Mouse (Mus musculus) hindbrain, embryonic 11.5 days (tissue): ENCODE data around the gene Nlrp4e. TPM values are rescaled to one million over a fixed set of nuclear protein-coding genes. Genes with fewer than 3 reads are reported as not detected.
"Not testable (repeated sequence)": the region's sequence is repeated elsewhere in the genome, so short reads cannot be mapped to it uniquely, and the experiment has no call there.

Source experiments
- ATAC-seq: fragments of 200-750 bp; cut with Nextera tagmentation; 2 replicates; pipeline ENCODE4 v1.8.0; 2017; ENCODE audit warnings: mild to moderate bottlenecking, moderate TSS enrichment, moderate library complexity; ENCODE audit not compliant: low FRiP score
- DNase-seq: peaks from one replicate; pipeline ENCODE4 v3.0.0-alpha.2; 2015; ENCODE audit warnings: low spot score
- H3K27ac ChIP-seq: fragments of 300-500 bp; sonication (generic); 2 replicates; pipeline ENCODE4 v1.5.1; 2014; ENCODE audit warnings: mild to moderate bottlenecking, low read depth, low read length
- H3K27me3 ChIP-seq: fragments of 300-500 bp; sonication (generic); 2 replicates; pipeline ENCODE4 v1.6.1; 2014; ENCODE audit warnings: mild to moderate bottlenecking, low read length, moderate library complexity, mixed read lengths; ENCODE audit not compliant: control insufficient read depth, insufficient read depth
- H3K36me3 ChIP-seq: fragments of 300-500 bp; sonication (generic); 2 replicates; pipeline ENCODE4 v1.6.1; 2014; ENCODE audit warnings: mild to moderate bottlenecking, low read length, moderate library complexity, mixed read lengths; ENCODE audit not compliant: control insufficient read depth, insufficient read depth
- H3K4me1 ChIP-seq: fragments of 300-500 bp; sonication (generic); replicated peaks from 2 replicates; pipeline ENCODE4 v1.6.1; 2014; ENCODE audit warnings: low read length, mixed read lengths; ENCODE audit not compliant: control insufficient read depth, insufficient read depth
- H3K4me2 ChIP-seq: fragments of 300-500 bp; sonication (generic); replicated peaks from 2 replicates; pipeline ENCODE4 v1.6.1; 2014; ENCODE audit warnings: mild to moderate bottlenecking, low read depth, low read length
- H3K4me3 ChIP-seq: fragments of 300-500 bp; sonication (generic); 2 replicates; pipeline ENCODE4 v1.5.1; 2014; ENCODE audit warnings: low read depth, low read length
- H3K9ac ChIP-seq: fragments of 300-500 bp; sonication (generic); 2 replicates; pipeline ENCODE4 v1.6.1; 2014; ENCODE audit warnings: low read depth, low read length
- H3K9me3 ChIP-seq: fragments of 300-500 bp; sonication (generic); 2 replicates; pipeline ENCODE4 v1.6.1; 2016; ENCODE audit warnings: low read length; ENCODE audit not compliant: control insufficient read depth
- WGBS: fragments of 180-500 bp; shearing (Covaris S2); extraction: QIAGEN DNeasy Blood & Tissue Kit; methylation state at CpG from one replicate; pipeline ENCODE4 v1.1.7; 2014; 5-methylcytosine and 5-hydroxymethylcytosine counted together
- polyA plus RNA-seq: library from polyadenylated mRNA; unstranded; fragments of >200 nt; fragmentation: Nextera tagmentation; extraction: Ambion mirVana; gene quantifications from 2 replicates; pipeline ENCODE4 v1.2.1, GENCODE M21; 2014

The Nlrp4e gene
- not detected in 2 replicates for polyA plus RNA-seq

- not testable (repeated sequence) for H3K36me3 ChIP-seq, H3K4me3 ChIP-seq, DNase-seq, ATAC-seq, H3K27ac ChIP-seq, H3K9ac ChIP-seq, H3K27me3 ChIP-seq, H3K4me1 ChIP-seq, H3K4me2 ChIP-seq, H3K9me3 ChIP-seq
- WGBS, result 87% methylated on average over 3 of the region's 3 CpGs
Measured at GRCm38 (mm10) chr7:23300892-23301291, at the start of gene Nlrp4e. Gene Nlrp4e (plus strand): TSS chr7:23301192.

GRCm38 (mm10) chr7:23251582-23251981, 49.4 kb upstream of the Nlrp4e start, which contains the start of gene Vmn1r166:
Gene Vmn1r166 (minus strand): TSS chr7:23251682.
- not testable (repeated sequence) for H3K9ac ChIP-seq, DNase-seq, H3K27ac ChIP-seq, H3K4me2 ChIP-seq, H3K9me3 ChIP-seq, H3K27me3 ChIP-seq, ATAC-seq, H3K36me3 ChIP-seq, H3K4me3 ChIP-seq, H3K4me1 ChIP-seq
- WGBS, result no CpG with 5 or more reads among the region's 2 CpGs

GRCm38 (mm10) chr7:23278800-23279199, 22.2 kb upstream of the Nlrp4e start, which contains the start of gene Gm6902:
Gene Gm6902 (minus strand): TSS chr7:23278900.
- whole genome bisulfite sequencing, result no CpG with 5 or more reads among the region's 2 CpGs
- H3K27ac ChIP-seq, H3K4me3 ChIP-seq, H3K4me1 ChIP-seq, H3K4me2 ChIP-seq, H3K9me3 ChIP-seq, DNase-seq, H3K36me3 ChIP-seq, H3K27me3 ChIP-seq, H3K9ac ChIP-seq, ATAC-seq: not testable (repeated sequence)

GRCm38 (mm10) chr7:23358311-23358710, 57.3 kb downstream of the Nlrp4e start:
- not testable (repeated sequence) for H3K27ac ChIP-seq, H3K4me2 ChIP-seq, H3K27me3 ChIP-seq, H3K9me3 ChIP-seq, H3K36me3 ChIP-seq, H3K9ac ChIP-seq, H3K4me3 ChIP-seq, DNase-seq, H3K4me1 ChIP-seq, ATAC-seq
- 97% methylated on average over 12 of the region's 13 CpGs for WGBS

GRCm38 (mm10) chr7:23385589-23385988, 84.6 kb downstream of the Nlrp4e start, which contains the start of gene Nlrp5:
Gene Nlrp5 (plus strand): TSS chr7:23385889.
- Histone ChIP-seq H3K27ac (no peak within 1 kb of the TSS), H3K9ac (no peak within 1 kb of the TSS), H3K4me1 (no peaks in the 10 kb centered on the region), H3K9me3 (peaks cover 9% of the 10 kb centered on the region), H3K27me3 (no peaks in the 10 kb centered on the region), H3K4me2 (no peak within 1 kb of the TSS), H3K36me3 (no peaks in the 10 kb centered on the region), H3K4me3 (no peak within 1 kb of the TSS)
- ATAC-seq (no peak), DNase-seq (no peak)
- WGBS, result 72% methylated on average over 10 of the region's 10 CpGs

Other genes starting within 250 kb of the Nlrp4e start
- not detected in 2 replicates for gene Vmn1r163, start 245.7 kb upstream of the Nlrp4e start, polyA plus RNA-seq
- gene Gm8720, start 233.7 kb upstream of the Nlrp4e start, polyA plus RNA-seq, result not detected in 2 replicates
- not detected in 2 replicates for gene Gm10662, start 156.7 kb upstream of the Nlrp4e start, polyA plus RNA-seq
- not detected in 2 replicates for gene Vmn1r165, start 83.9 kb upstream of the Nlrp4e start, polyA plus RNA-seq
- gene Vmn1r166, start 49.5 kb upstream of the Nlrp4e start, polyA plus RNA-seq, result not detected in 2 replicates
- not detected in 2 replicates for gene Gm6902, start 22.3 kb upstream of the Nlrp4e start, polyA plus RNA-seq
- not detected in 2 replicates for gene Nlrp5, start 84.7 kb downstream of the Nlrp4e start, polyA plus RNA-seq
- gene Vmn1r167, start 206.0 kb downstream of the Nlrp4e start, polyA plus RNA-seq, result not detected in 2 replicates
- gene Vmn1r168, start 238.5 kb downstream of the Nlrp4e start, polyA plus RNA-seq, result not detected in 2 replicates